Mouse (Mus musculus) intestine, embryonic 15.5 days (tissue): ENCODE results near the gene Abhd11. TPM values are rescaled to one million over a fixed set of nuclear protein-coding genes. Genes with fewer than 3 reads are reported as not detected.

Experiments used
- polyA plus RNA-seq: library from polyadenylated mRNA; unstranded; fragments of >200 nt; fragmentation: Nextera tagmentation; extraction: Ambion mirVana; gene quantifications from 2 replicates; pipeline ENCODE4 v1.2.1, GENCODE M21; 2015

Gene Abhd11
- polyA plus RNA-seq, 1 experiment from 2014 or later = 96.0 TPM

Other genes starting within 250 kb of the Abhd11 start
- not detected in 2 replicates for gene Tmem270, start 102.4 kb upstream of the Abhd11 start, polyA plus RNA-seq
- 3.9 and 5.3 TPM in 2 replicates for gene Cldn13, start 93.6 kb upstream of the Abhd11 start, polyA plus RNA-seq
- gene Mettl27, start 76.8 kb upstream of the Abhd11 start, polyA plus RNA-seq = 18.5 and 25.7 TPM in 2 replicates
- gene Cldn4, start 62.2 kb upstream of the Abhd11 start, polyA plus RNA-seq = 45.6 and 49.2 TPM in 2 replicates
- gene Cldn3, start 22.9 kb upstream of the Abhd11 start, polyA plus RNA-seq = 173 and 195 TPM in 2 replicates
- gene Stx1a, start 14.3 kb downstream of the Abhd11 start, polyA plus RNA-seq = 13.0 and 15.7 TPM in 2 replicates
- gene Dnajc30, start 55.0 kb downstream of the Abhd11 start, polyA plus RNA-seq = 30.7 and 33.6 TPM in 2 replicates
- 106 and 115 TPM in 2 replicates for gene Bud23, start 55.8 kb downstream of the Abhd11 start, polyA plus RNA-seq
- gene Vps37d, start 69.1 kb downstream of the Abhd11 start, polyA plus RNA-seq = 5.4 and 6.0 TPM in 2 replicates
- gene Mlxipl, start 80.7 kb downstream of the Abhd11 start, polyA plus RNA-seq = 6.5 and 8.7 TPM in 2 replicates
- 26.3 and 28.0 TPM in 2 replicates for gene Tbl2, start 140.5 kb downstream of the Abhd11 start, polyA plus RNA-seq
- gene Bcl7b, start 159.1 kb downstream of the Abhd11 start, polyA plus RNA-seq = 50.2 and 50.3 TPM in 2 replicates
- 33.1 and 34.1 TPM in 2 replicates for gene Baz1b, start 178.1 kb downstream of the Abhd11 start, polyA plus RNA-seq
- gene Fzd9, start 242.1 kb downstream of the Abhd11 start, polyA plus RNA-seq = 0.87 and 0.88 TPM in 2 replicates